In genomic region chr14:51384351-51384750, GRCm38 (mm10) we compare ENCODE assay signal across 16 mouse cellular contexts. TPM values are rescaled to one million over a fixed set of nuclear protein-coding genes. Genes with fewer than 3 reads are reported as not detected.
DNase-seq lines count a peak whose midpoint lies in the region; ATAC-seq and TF ChIP-seq lines count a peak whose summit lies in the region.
"Had no signal": no experiment of that assay in that cellular context is flagged by ENCODE, and none has a peak within 500 bp of the region (broad histone marks: within the 10 kb centered on the region; RNA-seq: fewer than 3 reads in every experiment).

No protein-coding gene starts in this region.

- H3K9ac ChIP-seq in kidney, embryonic 15.5 days: no peak overlapping the region
- H3K9ac ChIP-seq in embryonic facial prominence, embryonic 11.5 days (replicated peaks; ENCODE audit: low read length): no peak overlapping the region
- H3K9ac ChIP-seq in hindbrain, postnatal 0 days (replicated peaks; ENCODE audit: low read length): no peak overlapping the region
- no peak overlapping the region for H3K9ac ChIP-seq in neural tube, embryonic 12.5 days
- H3K9ac ChIP-seq in liver, postnatal 0 days (replicated peaks): no peak overlapping the region
- H3K9ac ChIP-seq: liver, embryonic 14.5 days had no signal

- 0 out of 2 replicates have a peak, but pooled peaks have one; percentile 22 for ATAC-seq in kidney, embryonic 15.5 days (replicated peaks; ENCODE audit: low FRiP score)
- ATAC-seq in embryonic facial prominence, embryonic 11.5 days (replicated peaks; ENCODE audit: insufficient number of reproducible peaks, low FRiP score, low TSS enrichment, low read depth): peak; percentile 45; the same call in 1 of the 2 replicates
- peak; percentile 33; the same call in 1 of the 2 replicates for ATAC-seq in hindbrain, postnatal 0 days
- ATAC-seq in neural tube, embryonic 12.5 days (ENCODE audit: low FRiP score, low read depth): 0 out of 2 replicates have a peak, but pooled peaks have one; percentile 26
- ATAC-seq in liver, postnatal 0 days: no peak

- H3K4me2 ChIP-seq in kidney, embryonic 15.5 days: no peak overlapping the region
- H3K4me2 ChIP-seq in embryonic facial prominence, embryonic 11.5 days (ENCODE audit: low read depth, low read length): no peak overlapping the region
- H3K4me2 ChIP-seq in hindbrain, postnatal 0 days (ENCODE audit: low read depth, low read length): no peak overlapping the region
- H3K4me2 ChIP-seq in neural tube, embryonic 12.5 days (replicated peaks): no peak overlapping the region
- H3K4me2 ChIP-seq in liver, postnatal 0 days (ENCODE audit: low read depth, low read length): no peak overlapping the region

- no peak for TF ChIP-seq EP300 in liver, postnatal 0 days (IDR thresholded peaks at IDR 0.05; ENCODE audit: low read depth)

- H3K27ac ChIP-seq in kidney, embryonic 15.5 days: no peak overlapping the region
- H3K27ac ChIP-seq in embryonic facial prominence, embryonic 11.5 days (replicated peaks; ENCODE audit: low read depth, low read length): no peak overlapping the region
- H3K27ac ChIP-seq in hindbrain, postnatal 0 days: no peak overlapping the region
- no peak overlapping the region for H3K27ac ChIP-seq in neural tube, embryonic 12.5 days
- H3K27ac ChIP-seq in liver, postnatal 0 days (ENCODE audit: low read depth): no peak overlapping the region
- H3K27ac ChIP-seq: left cerebral cortex, adult 2 months; liver, embryonic 14.5 days; macrophage had no signal

- WGBS in kidney, embryonic 15.5 days: 97% methylated on average over 10 of the region's 10 CpGs
- WGBS in embryonic facial prominence, embryonic 11.5 days: 96% methylated on average over 10 of the region's 10 CpGs
- WGBS in hindbrain, postnatal 0 days: 98% methylated on average over 10 of the region's 10 CpGs
- WGBS in neural tube, embryonic 12.5 days: 96% methylated on average over 10 of the region's 10 CpGs
- 92% methylated on average over 10 of the region's 10 CpGs for WGBS in liver, postnatal 0 days (ENCODE audit: insufficient replicate concordance)

- DNase-seq in kidney, adult 18-20 months: no peak
- no peak for DNase-seq in embryonic facial prominence, embryonic 11.5 days (ENCODE audit: low spot score)
- no peak for DNase-seq in hindbrain, postnatal 0 days (ENCODE audit: low spot score)
- no peak for DNase-seq in liver, postnatal 0 days
- no peak for DNase-seq in right cerebral cortex, adult 18-20 months
- DNase-seq: cerebellum, postnatal 36 days; heart, postnatal 36 days; kidney, postnatal 36 days; thymus, adult 18-20 months had no signal

- no peaks in the 10 kb centered on the region for H3K4me1 ChIP-seq in kidney, embryonic 15.5 days
- no peaks in the 10 kb centered on the region for H3K4me1 ChIP-seq in embryonic facial prominence, embryonic 11.5 days (ENCODE audit: control insufficient read depth, insufficient read depth, low read length)
- H3K4me1 ChIP-seq in hindbrain, postnatal 0 days (ENCODE audit: insufficient read depth, low read length): no peaks in the 10 kb centered on the region
- no peaks in the 10 kb centered on the region for H3K4me1 ChIP-seq in neural tube, embryonic 12.5 days
- H3K4me1 ChIP-seq in liver, postnatal 0 days (ENCODE audit: insufficient read depth): no peaks in the 10 kb centered on the region

- no peaks in the 10 kb centered on the region for H3K36me3 ChIP-seq in kidney, embryonic 15.5 days
- no peaks in the 10 kb centered on the region for H3K36me3 ChIP-seq in embryonic facial prominence, embryonic 11.5 days (replicated peaks; ENCODE audit: control insufficient read depth, insufficient read depth, low read depth, low read length)
- H3K36me3 ChIP-seq in hindbrain, postnatal 0 days (ENCODE audit: insufficient read depth, low read length): no peaks in the 10 kb centered on the region
- no peaks in the 10 kb centered on the region for H3K36me3 ChIP-seq in neural tube, embryonic 12.5 days
- no peaks in the 10 kb centered on the region for H3K36me3 ChIP-seq in liver, postnatal 0 days (replicated peaks; ENCODE audit: insufficient read depth, low read length)

- no peak overlapping the region for H3K4me3 ChIP-seq in kidney, embryonic 15.5 days (replicated peaks)
- H3K4me3 ChIP-seq in embryonic facial prominence, embryonic 11.5 days (ENCODE audit: low read depth, low read length): no peak overlapping the region
- H3K4me3 ChIP-seq in hindbrain, postnatal 0 days (ENCODE audit: low read length): no peak overlapping the region
- no peak overlapping the region for H3K4me3 ChIP-seq in neural tube, embryonic 12.5 days
- H3K4me3 ChIP-seq in liver, postnatal 0 days (ENCODE audit: low read depth, low read length): no peak overlapping the region
- H3K4me3 ChIP-seq: left cerebral cortex, adult 2 months had no signal

- no peaks in the 10 kb centered on the region for H3K27me3 ChIP-seq in kidney, embryonic 15.5 days
- H3K27me3 ChIP-seq in embryonic facial prominence, embryonic 11.5 days (ENCODE audit: control insufficient read depth, insufficient read depth, low read length): no peaks in the 10 kb centered on the region
- H3K27me3 ChIP-seq in hindbrain, postnatal 0 days (ENCODE audit: insufficient read depth, low read length): no peaks in the 10 kb centered on the region
- H3K27me3 ChIP-seq in neural tube, embryonic 12.5 days (replicated peaks): no peaks in the 10 kb centered on the region
- H3K27me3 ChIP-seq in liver, postnatal 0 days (ENCODE audit: insufficient read depth, low read length): no peaks in the 10 kb centered on the region

- TF ChIP-seq CTCF in hindbrain, postnatal 0 days (IDR thresholded peaks at IDR 0.05; ENCODE audit: low read depth): no peak
- no peak for TF ChIP-seq CTCF in liver, postnatal 0 days (IDR thresholded peaks at IDR 0.05; ENCODE audit: low read depth)

- 0 out of 2 replicates have a peak, but pooled peaks cover 8% of the 10 kb centered on the region for H3K9me3 ChIP-seq in kidney, embryonic 15.5 days (replicated peaks)
- H3K9me3 ChIP-seq in embryonic facial prominence, embryonic 11.5 days (replicated peaks; ENCODE audit: control insufficient read depth, low read length): no peaks in the 10 kb centered on the region
- H3K9me3 ChIP-seq in hindbrain, postnatal 0 days (ENCODE audit: low read length): no peaks in the 10 kb centered on the region; the same call in 1 of the 2 replicates
- peaks cover 27% of the 10 kb centered on the region for H3K9me3 ChIP-seq in neural tube, embryonic 12.5 days
- H3K9me3 ChIP-seq in liver, postnatal 0 days (ENCODE audit: low read length): peaks cover 8% of the 10 kb centered on the region

RNA-seq across cellular contexts. Expression of gene Gm7247, which starts 22.8 kb away (rescaled TPM):
- polyA plus RNA-seq in kidney, embryonic 15.5 days (2015; fragmentation: Nextera tagmentation; extraction: Ambion mirVana): not detected in 2 replicates
- polyA plus RNA-seq in embryonic facial prominence, embryonic 11.5 days (2014; fragmentation: Nextera tagmentation; extraction: Ambion mirVana): not detected in 2 replicates
- total RNA-seq in hindbrain, postnatal 0 days (2014; rRNA removed): not detected in 2 replicates
- polyA plus RNA-seq in hindbrain, postnatal 0 days (2015; fragmentation: Nextera tagmentation; extraction: Ambion mirVana): not detected in 2 replicates
- not detected in 2 replicates for polyA plus RNA-seq in neural tube, embryonic 12.5 days (2016; fragmentation: Nextera tagmentation; extraction: Ambion mirVana)
- not detected in 2 replicates for polyA plus RNA-seq in liver, postnatal 0 days (2015; fragmentation: Nextera tagmentation; extraction: Ambion mirVana)
- total RNA-seq: gastrocnemius, postnatal 4 days; heart, postnatal 36 days; left cerebral cortex, adult 2 months had no signal
- polyA plus RNA-seq: liver, embryonic 14.5 days; macrophage; small intestine, adult 2 months had no signal

RNA-seq across cellular contexts. Expression of gene Vmn2r88, which starts 26.3 kb away (rescaled TPM):
- not detected in 2 replicates for polyA plus RNA-seq in kidney, embryonic 15.5 days (2015; fragmentation: Nextera tagmentation; extraction: Ambion mirVana)
- not detected in 2 replicates for polyA plus RNA-seq in embryonic facial prominence, embryonic 11.5 days (2014; fragmentation: Nextera tagmentation; extraction: Ambion mirVana)
- total RNA-seq in hindbrain, postnatal 0 days (2014; rRNA removed): not detected in 2 replicates
- polyA plus RNA-seq in hindbrain, postnatal 0 days (2015; fragmentation: Nextera tagmentation; extraction: Ambion mirVana): not detected in 2 replicates
- polyA plus RNA-seq in neural tube, embryonic 12.5 days (2016; fragmentation: Nextera tagmentation; extraction: Ambion mirVana): not detected in 2 replicates
- polyA plus RNA-seq in liver, postnatal 0 days (2015; fragmentation: Nextera tagmentation; extraction: Ambion mirVana): not detected in 2 replicates
- total RNA-seq: gastrocnemius, postnatal 4 days; heart, postnatal 36 days; left cerebral cortex, adult 2 months had no signal
- polyA plus RNA-seq: liver, embryonic 14.5 days; macrophage; small intestine, adult 2 months had no signal
